Mouse (Mus musculus) large intestine, adult 2 months (tissue): Measurements from ENCODE around the gene Ppp1r37. TPM values are rescaled to one million over a fixed set of nuclear protein-coding genes. Genes with fewer than 3 reads are reported as not detected.
"Not testable (repeated sequence)": the region's sequence is repeated elsewhere in the genome, so short reads cannot be mapped to it uniquely, and the experiment has no call there.

Experiments used
- DNase-seq: peaks from one replicate; pipeline ENCODE4 v3.0.0-alpha.2; 2012; ENCODE audit warnings: low read depth, low spot score
- WGBS: fragments of 180-500 bp; shearing (Covaris S2); methylation state at CpG from one replicate; pipeline ENCODE4 v1.1.7; 2018; 5-methylcytosine and 5-hydroxymethylcytosine counted together
- polyA plus RNA-seq: library from polyadenylated mRNA; depleted of rRNA; stranded (reverse); fragments of >200 nt; gene quantifications from 2 replicates; pipeline ENCODE4 v1.2.3, GENCODE M21; 2012

Ppp1r37 gene
- polyA plus RNA-seq, 1 experiment, result 78.1 TPM

GRCm38 (mm10) chr7:19543584-19543983 lies 19.3 kb downstream of the Ppp1r37 start:
- WGBS, result 22% methylated on average over 6 of the region's 6 CpGs
- no peak for DNase-seq

GRCm38 (mm10) chr7:19542155-19542691 lies 20.7 kb downstream of the Ppp1r37 start:
- WGBS, result 44% methylated on average over 8 of the region's 8 CpGs
- DNase-seq, result no peak

GRCm38 (mm10) chr7:19541681-19542154 lies 21.2 kb downstream of the Ppp1r37 start:
- WGBS, result 59% methylated on average over 7 of the region's 7 CpGs

GRCm38 (mm10) chr7:19540771-19541566 lies 21.9 kb downstream of the Ppp1r37 start:
- WGBS, result 49% methylated on average over 2 of the region's 2 CpGs
- no peak for DNase-seq

More at GRCm38 (mm10) chr7:19541681-19542154, 21.2 kb downstream of the Ppp1r37 start:
- no peak for DNase-seq

GRCm38 (mm10) chr7:19534676-19535075 lies 28.2 kb downstream of the Ppp1r37 start:
- WGBS, result 93% methylated on average over 10 of the region's 10 CpGs
- DNase-seq, result no peak

- WGBS, result 81% methylated on average over 14 of the region's 14 CpGs
- no peak for DNase-seq
These were observed 30.6 kb downstream of the Ppp1r37 start for GRCm38 (mm10) chr7:19532240-19532639.

- DNase-seq, result peak; percentile 72
- WGBS, result 37% methylated on average over 10 of the region's 10 CpGs
These were observed 31.8 kb downstream of the Ppp1r37 start for GRCm38 (mm10) chr7:19531077-19531476.

- 44% methylated on average over 2 of the region's 2 CpGs for WGBS
- no peak for DNase-seq
These were observed 37.8 kb downstream of the Ppp1r37 start for GRCm38 (mm10) chr7:19525105-19525481.

GRCm38 (mm10) chr7:19524420-19525104 lies 38.3 kb downstream of the Ppp1r37 start:
- 19% methylated on average over 24 of the region's 24 CpGs for WGBS
- DNase-seq, result no peak

GRCm38 (mm10) chr7:19523757-19524419 lies 39.0 kb downstream of the Ppp1r37 start:
- no peak for DNase-seq
- WGBS, result under 1% methylated on average over 64 of the region's 64 CpGs

GRCm38 (mm10) chr7:19523017-19523756 lies 39.7 kb downstream of the Ppp1r37 start:
- DNase-seq, result no peak
- WGBS, result 4% methylated on average over 72 of the region's 72 CpGs

- no peak for DNase-seq
- WGBS, result 20% methylated on average over 23 of the region's 23 CpGs
These were observed 42.8 kb downstream of the Ppp1r37 start for GRCm38 (mm10) chr7:19520032-19520431.

GRCm38 (mm10) chr7:19517652-19518365 lies 45.1 kb downstream of the Ppp1r37 start, which contains the start of gene Nkpd1:
TSS of gene Nkpd1 (plus strand) at chr7:19517838.
- under 1% methylated on average over 20 of the region's 29 CpGs for whole genome bisulfite sequencing
- no peak for DNase-seq

GRCm38 (mm10) chr7:19512353-19512752 lies 50.5 kb downstream of the Ppp1r37 start:
- no peak for DNase-seq
- whole genome bisulfite sequencing, result 84% methylated on average over 6 of the region's 6 CpGs

- 79% methylated on average over 6 of the region's 7 CpGs for WGBS
- not testable (repeated sequence) for DNase-seq
These were observed 50.9 kb downstream of the Ppp1r37 start for GRCm38 (mm10) chr7:19511934-19512333.

- WGBS, result 95% methylated on average over 7 of the region's 7 CpGs
- no peak for DNase-seq
These were observed 53.1 kb downstream of the Ppp1r37 start for GRCm38 (mm10) chr7:19509786-19510185.

- 3% methylated on average over 15 of the region's 15 CpGs for WGBS
- DNase-seq, result no peak
These were observed 53.8 kb downstream of the Ppp1r37 start for GRCm38 (mm10) chr7:19508924-19509568.
